Mouse (Mus musculus): ENCODE data around the gene Fndc3b.

DNA sequence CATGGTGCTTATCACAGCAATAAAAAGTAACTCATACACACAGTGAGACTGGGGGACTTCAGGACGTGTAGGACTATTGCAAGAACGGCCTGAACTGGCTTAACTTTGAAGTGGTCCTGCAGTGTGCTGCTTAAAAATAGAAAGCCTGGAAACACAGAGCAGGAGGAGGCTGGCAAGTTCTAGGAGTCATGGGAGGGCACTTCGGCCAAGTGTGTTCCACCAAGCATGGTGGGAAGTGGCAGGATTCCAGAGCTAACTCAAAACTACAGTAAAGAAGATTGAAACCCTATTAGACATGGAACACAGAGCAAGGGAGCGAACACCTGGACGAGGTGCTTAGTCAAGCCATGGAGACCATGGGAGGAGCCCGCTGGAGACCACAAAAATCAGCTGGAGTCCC, 14.6 kb upstream of the Fndc3b start:
- TF ChIP-seq POU5F1 (IDR thresholded peaks at IDR 0.05; ENCODE audit: borderline replicate concordance, low read length) (no peak), CTCF (conservative IDR thresholded peaks at IDR 0.05; ENCODE audit: low read length) (no peak)

All from E14TG2a.4 (cell line).